Mouse (Mus musculus) bone marrow macrophage, adult 2 months (primary cell): ENCODE results near the gene Mapk9.
A peak's percentile ranks its signal among the peaks of the same experiment; 100 is the strongest.

Source experiments
- CTCF ChIP-seq: IDR thresholded peaks from 2 replicates; pipeline ENCODE4 v1.5.1; 2012; ENCODE audit warnings: low read depth, mild to moderate bottlenecking, low read length, moderate library complexity
- POLR2A ChIP-seq: IDR thresholded peaks from 2 replicates; pipeline ENCODE4 v1.6.1; 2012; ENCODE audit warnings: mild to moderate bottlenecking, low read depth, low read length, borderline replicate concordance

- TF ChIP-seq CTCF (peak; percentile 20), POLR2A (no peak)
These were observed 56.8 kb downstream of the Mapk9 start for GRCm38 (mm10) chr11:49903333-49903732.
